Mouse (Mus musculus): ENCODE data around the gene Grip1. TPM values are rescaled to one million over a fixed set of nuclear protein-coding genes. Genes with fewer than 3 reads are reported as not detected.
A peak's percentile ranks its signal among the peaks of the same experiment; 100 is the strongest.

Gene Grip1
- total and polyA plus RNA-seq, 2 experiments: under 0.01 to 0.02 TPM

DNA sequence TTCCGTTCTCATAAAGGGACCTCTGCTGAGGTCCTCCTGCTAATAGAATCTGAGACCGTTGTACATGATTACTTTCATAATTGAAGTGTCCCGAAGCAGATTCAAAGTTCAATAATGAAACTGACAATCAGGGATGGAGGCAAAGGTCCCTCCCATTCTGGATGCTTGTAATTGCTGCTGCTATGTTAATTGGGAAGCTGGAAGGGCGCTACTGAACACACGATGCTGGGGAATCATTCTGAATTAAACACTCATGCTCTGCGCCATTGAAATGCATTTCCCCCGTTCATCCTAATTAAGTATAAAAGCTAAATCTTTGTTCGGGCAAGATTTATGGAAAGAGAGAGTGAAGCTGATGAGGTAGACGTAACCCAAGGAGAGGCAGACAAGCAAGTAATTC, 431.0 kb downstream of the Grip1 start:
- Histone ChIP-seq H3K79me2 (ENCODE audit: control insufficient read depth, insufficient read depth, low read length) (no peaks in the 10 kb centered on the region), H3K4me1 (ENCODE audit: control insufficient read depth, insufficient read depth, low read length) (no peaks in the 10 kb centered on the region), H3K27ac (replicated peaks; ENCODE audit: insufficient read depth, low read depth, low read length) (no peak overlapping the region), H3K9ac (ENCODE audit: low read depth, low read length) (no peak overlapping the region), H3K4me3 (ENCODE audit: insufficient read depth, low read depth, low read length) (no peak overlapping the region), H3K27me3 (ENCODE audit: control insufficient read depth, insufficient read depth, low read length) (no peaks in the 10 kb centered on the region), H3K36me3 (ENCODE audit: control insufficient read depth, insufficient read depth, low read length) (no peaks in the 10 kb centered on the region)
- TF ChIP-seq CTCF (IDR thresholded peaks at IDR 0.05; ENCODE audit: low read depth, low read length) (no peak), POLR2A (IDR thresholded peaks at IDR 0.05; ENCODE audit: extremely low read depth, insufficient read depth, low read length) (no peak)
- 92% methylated on average over 9 of the region's 9 CpGs for WGBS
- DNase-seq (ENCODE audit: extremely low read depth, low read depth, low spot score): no peak

- Histone ChIP-seq H3K4me1 (ENCODE audit: control insufficient read depth, insufficient read depth, low read length) (no peaks in the 10 kb centered on the region), H3K4me3 (ENCODE audit: insufficient read depth, low read depth, low read length) (no peak overlapping the region), H3K27me3 (ENCODE audit: control insufficient read depth, insufficient read depth, low read length) (no peaks in the 10 kb centered on the region), H3K9ac (ENCODE audit: low read depth, low read length) (no peak overlapping the region), H3K27ac (replicated peaks; ENCODE audit: insufficient read depth, low read depth, low read length) (no peak overlapping the region), H3K36me3 (ENCODE audit: control insufficient read depth, insufficient read depth, low read length) (no peaks in the 10 kb centered on the region), H3K79me2 (ENCODE audit: control insufficient read depth, insufficient read depth, low read length) (no peaks in the 10 kb centered on the region)
- no peak for TF ChIP-seq POLR2A (IDR thresholded peaks at IDR 0.05; ENCODE audit: extremely low read depth, insufficient read depth, low read length)
- peak; percentile 42 for TF ChIP-seq CTCF (IDR thresholded peaks at IDR 0.05; ENCODE audit: low read depth, low read length)
- DNase-seq (ENCODE audit: extremely low read depth, low read depth, low spot score): peak; percentile 24
- 86% methylated on average over 6 of the region's 6 CpGs for WGBS
These were observed 431.9 kb downstream of the Grip1 start for GRCm38 (mm10) chr10:119885563-119885962.

DNA sequence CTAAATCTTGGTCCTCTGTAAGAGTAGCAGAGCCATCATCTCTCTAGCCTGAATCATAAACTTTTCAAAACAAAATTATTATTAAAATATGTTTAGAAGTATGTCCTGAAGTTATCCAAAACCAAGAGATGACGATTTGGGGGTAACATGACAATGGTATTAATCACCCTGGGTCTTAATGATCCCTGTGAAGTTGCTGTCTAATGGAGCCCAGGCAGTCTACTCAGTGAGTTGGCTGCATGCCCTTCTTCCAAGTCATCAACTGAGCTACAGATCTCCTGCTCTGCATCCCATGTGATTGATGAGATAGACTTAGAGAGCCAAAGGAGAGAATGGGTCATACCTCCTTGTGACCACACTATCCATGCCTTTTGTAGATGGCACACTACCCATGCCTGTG, 433.1 kb downstream of the Grip1 start:
- Histone ChIP-seq H3K4me3 (ENCODE audit: insufficient read depth, low read depth, low read length) (no peak overlapping the region), H3K9ac (ENCODE audit: low read depth, low read length) (no peak overlapping the region), H3K4me1 (ENCODE audit: control insufficient read depth, insufficient read depth, low read length) (no peaks in the 10 kb centered on the region), H3K27ac (replicated peaks; ENCODE audit: insufficient read depth, low read depth, low read length) (no peak overlapping the region), H3K36me3 (ENCODE audit: control insufficient read depth, insufficient read depth, low read length) (no peaks in the 10 kb centered on the region), H3K27me3 (ENCODE audit: control insufficient read depth, insufficient read depth, low read length) (no peaks in the 10 kb centered on the region), H3K79me2 (ENCODE audit: control insufficient read depth, insufficient read depth, low read length) (no peaks in the 10 kb centered on the region)
- no peak for DNase-seq (ENCODE audit: extremely low read depth, low read depth, low spot score)
- 70% methylated on average over 1 of the region's 1 CpGs for WGBS
- TF ChIP-seq CTCF (IDR thresholded peaks at IDR 0.05; ENCODE audit: low read depth, low read length) (no peak), POLR2A (IDR thresholded peaks at IDR 0.05; ENCODE audit: extremely low read depth, insufficient read depth, low read length) (no peak)

- TF ChIP-seq CTCF (IDR thresholded peaks at IDR 0.05; ENCODE audit: low read depth, low read length): no peak
- no peak for TF ChIP-seq POLR2A (IDR thresholded peaks at IDR 0.05; ENCODE audit: extremely low read depth, insufficient read depth, low read length)
- H3K4me1 ChIP-seq (ENCODE audit: control insufficient read depth, insufficient read depth, low read length): no peaks in the 10 kb centered on the region
These were observed 449.1 kb downstream of the Grip1 start for GRCm38 (mm10) chr10:119902754-119903153.

DNA sequence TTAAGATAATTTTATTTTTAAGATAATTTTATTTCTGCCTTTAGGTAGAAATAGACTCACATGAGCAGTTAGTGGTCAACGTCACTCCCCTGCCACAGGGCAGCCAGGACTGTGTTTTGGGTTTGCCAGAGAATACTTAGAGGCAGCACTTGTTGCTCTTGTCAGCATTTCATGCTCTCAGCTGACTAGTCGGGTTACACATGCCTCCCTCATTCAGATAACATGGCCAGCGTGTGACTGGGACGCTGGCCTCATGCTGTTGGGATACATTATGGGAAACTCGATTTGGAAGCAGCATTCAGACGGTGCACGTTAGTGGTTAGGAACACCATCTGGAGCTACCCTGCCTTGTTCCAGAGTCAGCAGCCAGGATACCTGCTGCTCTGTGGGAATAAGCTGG, 453.2 kb downstream of the Grip1 start:
- H3K36me3 ChIP-seq (ENCODE audit: control insufficient read depth, insufficient read depth, low read length): no peaks in the 10 kb centered on the region
- no peaks in the 10 kb centered on the region for H3K27me3 ChIP-seq (ENCODE audit: control insufficient read depth, insufficient read depth, low read length)
- no peak for TF ChIP-seq CTCF (IDR thresholded peaks at IDR 0.05; ENCODE audit: low read depth, low read length)
- WGBS: 85% methylated on average over 7 of the region's 7 CpGs
- no peak overlapping the region for H3K9ac ChIP-seq (ENCODE audit: low read depth, low read length)
- H3K4me1 ChIP-seq (ENCODE audit: control insufficient read depth, insufficient read depth, low read length): no peaks in the 10 kb centered on the region
- no peak for DNase-seq (ENCODE audit: extremely low read depth, low read depth, low spot score)
- H3K79me2 ChIP-seq (ENCODE audit: control insufficient read depth, insufficient read depth, low read length): no peaks in the 10 kb centered on the region
- no peak overlapping the region for H3K27ac ChIP-seq (replicated peaks; ENCODE audit: insufficient read depth, low read depth, low read length)
- H3K4me3 ChIP-seq (ENCODE audit: insufficient read depth, low read depth, low read length): no peak overlapping the region

More at GRCm38 (mm10) chr10:119902754-119903153, 449.1 kb downstream of the Grip1 start:
- no peak for DNase-seq (ENCODE audit: extremely low read depth, low read depth, low spot score)
- 74% methylated on average over 4 of the region's 4 CpGs for WGBS
- Histone ChIP-seq H3K9ac (ENCODE audit: low read depth, low read length) (no peak overlapping the region), H3K4me3 (ENCODE audit: insufficient read depth, low read depth, low read length) (no peak overlapping the region), H3K27me3 (ENCODE audit: control insufficient read depth, insufficient read depth, low read length) (no peaks in the 10 kb centered on the region), H3K79me2 (ENCODE audit: control insufficient read depth, insufficient read depth, low read length) (no peaks in the 10 kb centered on the region), H3K27ac (replicated peaks; ENCODE audit: insufficient read depth, low read depth, low read length) (no peak overlapping the region), H3K36me3 (ENCODE audit: control insufficient read depth, insufficient read depth, low read length) (no peaks in the 10 kb centered on the region)

- TF ChIP-seq POLR2A (IDR thresholded peaks at IDR 0.05; ENCODE audit: extremely low read depth, insufficient read depth, low read length): no peak
- no peak for TF ChIP-seq CTCF (IDR thresholded peaks at IDR 0.05; ENCODE audit: low read depth, low read length)
These were observed 464.4 kb downstream of the Grip1 start for GRCm38 (mm10) chr10:119917995-119918394.

More at GRCm38 (mm10) chr10:119917995-119918394, 464.4 kb downstream of the Grip1 start:
- H3K4me1 ChIP-seq (ENCODE audit: control insufficient read depth, insufficient read depth, low read length): no peaks in the 10 kb centered on the region
- 88% methylated on average over 9 of the region's 9 CpGs for WGBS
- H3K27ac ChIP-seq (replicated peaks; ENCODE audit: insufficient read depth, low read depth, low read length): no peak overlapping the region
- H3K9ac ChIP-seq (ENCODE audit: low read depth, low read length): no peak overlapping the region
- H3K79me2 ChIP-seq (ENCODE audit: control insufficient read depth, insufficient read depth, low read length): no peaks in the 10 kb centered on the region
- no peak for DNase-seq (ENCODE audit: extremely low read depth, low read depth, low spot score)
- no peak overlapping the region for H3K4me3 ChIP-seq (ENCODE audit: insufficient read depth, low read depth, low read length)
- H3K36me3 ChIP-seq (ENCODE audit: control insufficient read depth, insufficient read depth, low read length): no peaks in the 10 kb centered on the region
- H3K27me3 ChIP-seq (ENCODE audit: control insufficient read depth, insufficient read depth, low read length): no peaks in the 10 kb centered on the region

All from liver, adult 2 months (tissue).